Mouse (Mus musculus) stomach, postnatal 0 days (tissue): ENCODE measurements around the gene Olfr287.

Experiments
- CTCF ChIP-seq: IDR thresholded peaks from 2 replicates; pipeline ENCODE4 v1.5.1; 2016; ENCODE audit warnings: antibody characterized with exemption, low read depth, mild to moderate bottlenecking, moderate library complexity
- EP300 ChIP-seq: optimal IDR thresholded peaks from 2 replicates; pipeline ENCODE3; 2016; ENCODE audit warnings: antibody characterized with exemption

DNA sequence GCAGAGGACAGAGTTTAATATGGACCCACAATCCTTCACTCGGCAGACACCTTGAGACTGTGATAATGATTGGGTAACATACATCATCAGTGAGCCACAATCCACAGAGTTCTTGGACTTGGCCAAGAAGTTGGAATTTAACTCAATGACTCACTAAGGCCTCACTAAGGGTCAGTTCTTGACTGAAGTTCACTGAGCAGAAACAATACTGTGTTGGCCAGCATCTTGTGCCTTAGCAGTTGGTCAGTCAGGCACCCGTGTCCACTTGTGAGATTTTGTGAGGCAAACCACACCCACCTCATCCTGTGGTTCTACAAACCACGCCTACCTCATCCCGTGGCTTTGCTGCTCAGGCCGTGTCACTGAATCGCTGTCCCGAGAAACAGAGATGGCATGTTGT, 11.2 kb downstream of the Olfr287 start:
- no peak for TF ChIP-seq CTCF
- TF ChIP-seq EP300 = no peak
